Mouse (Mus musculus): ENCODE results near the gene Msl2. TPM values are rescaled to one million over a fixed set of nuclear protein-coding genes. Genes with fewer than 3 reads are reported as not detected.

The Msl2 gene
- polyA plus RNA-seq, 1 experiment from 2014 or later = 6.2 TPM

Other genes starting within 250 kb of the Msl2 start
- gene Pccb, start 39.2 kb upstream of the Msl2 start, polyA plus RNA-seq (2014; fragmentation: Nextera tagmentation; extraction: Ambion mirVana) = 25.0 and 28.5 TPM in 2 replicates
- gene Ppp2r3a, start 177.7 kb downstream of the Msl2 start, polyA plus RNA-seq (2014; fragmentation: Nextera tagmentation; extraction: Ambion mirVana) = 25.3 and 29.8 TPM in 2 replicates

Data from embryonic facial prominence, embryonic 14.5 days (tissue).